Mouse (Mus musculus) CH12.LX (cell line): ENCODE measurements around the gene Ptgir. TPM values are rescaled to one million over a fixed set of nuclear protein-coding genes. Genes with fewer than 3 reads are reported as not detected.

Experiments
- DNase-seq: peaks from one replicate; pipeline ENCODE4 v3.0.0-alpha.2; 2013; ENCODE audit errors: extremely low read depth
- H3K27ac ChIP-seq: 2 replicates; pipeline ENCODE4 v1.5.1; 2012; ENCODE audit warnings: low read depth, mild to moderate bottlenecking, control low read depth, moderate library complexity; ENCODE audit not compliant: insufficient read depth
- H3K27me3 ChIP-seq: replicated peaks from 2 replicates; pipeline ENCODE3; 2012; ENCODE audit warnings: inconsistent platforms
- H3K36me3 ChIP-seq, 2 experiments: replicated peaks in 1 of 2; 2 replicates each; pipeline versions ENCODE3 to v1.6.1; 2012; ENCODE audit warnings: inconsistent platforms in 1 of 2, low read length in 1 of 2, mild to moderate bottlenecking in 1 of 2, mixed read lengths in 1 of 2, moderate library complexity in 1 of 2; ENCODE audit not compliant: control insufficient read depth in 1 of 2, insufficient read depth in 1 of 2
- H3K4me1 ChIP-seq, 2 experiments: 2 replicates each; pipeline ENCODE4 v1.6.1; 2012; ENCODE audit warnings: inconsistent platforms in 1 of 2, moderate library complexity in 1 of 2; ENCODE audit not compliant: insufficient read depth in 2 of 2, control insufficient read depth in 1 of 2
- H3K4me2 ChIP-seq: 2 replicates; pipeline ENCODE4 v1.6.1; 2012; ENCODE audit warnings: low read depth, mild to moderate bottlenecking, control low read depth; ENCODE audit not compliant: poor library complexity, insufficient read depth, severe bottlenecking
- H3K4me3 ChIP-seq, 3 experiments: fragments of 150-350 bp in 1 of 3; sonication (generic) in 1 of 3; replicated peaks in 1 of 3; 2 replicates each; pipeline versions ENCODE3 to v1.5.1; 2011 to 2012; ENCODE audit warnings: low read depth in 2 of 3, low read length in 2 of 3, mild to moderate bottlenecking in 2 of 3, moderate library complexity in 2 of 3, control low read depth in 1 of 3, improper control_type of control experiment in 1 of 3, inconsistent platforms in 1 of 3, mixed read lengths in 1 of 3; ENCODE audit not compliant: poor library complexity in 1 of 3
- H3K79me2 ChIP-seq: replicated peaks from 2 replicates; pipeline ENCODE4 v1.6.1; 2012; ENCODE audit warnings: mild to moderate bottlenecking, moderate library complexity; ENCODE audit not compliant: control insufficient read depth, poor library complexity, insufficient read depth, severe bottlenecking; ENCODE audit errors: extremely low read depth
- H3K9ac ChIP-seq: 2 replicates; pipeline ENCODE4 v1.6.1; 2012; ENCODE audit warnings: low read depth, mild to moderate bottlenecking, control low read depth, moderate library complexity; ENCODE audit not compliant: insufficient read depth
- H3K9me3 ChIP-seq: replicated peaks from 2 replicates; pipeline ENCODE3; 2012; ENCODE audit warnings: low read length, inconsistent platforms, mixed read lengths
- BHLHE40 ChIP-seq: IDR thresholded peaks from 2 replicates; pipeline ENCODE4 v1.6.1; 2011; ENCODE audit warnings: mild to moderate bottlenecking, low read depth, low read length, improper control_type of control experiment
- CHD1 ChIP-seq: IDR thresholded peaks from 2 replicates; pipeline ENCODE4 v1.6.1; 2012; ENCODE audit warnings: low read depth, low read length, improper control_type of control experiment, inconsistent platforms
- CHD2 ChIP-seq: IDR thresholded peaks from 2 replicates; pipeline ENCODE4 v1.6.1; 2011; ENCODE audit warnings: low read length, improper control_type of control experiment
- E2F4 ChIP-seq: IDR thresholded peaks from 2 replicates; pipeline ENCODE4 v1.6.1; 2011; ENCODE audit warnings: low read depth, low read length, improper control_type of control experiment; ENCODE audit not compliant: insufficient replicate concordance
- ETS1 ChIP-seq: conservative IDR thresholded peaks from 2 replicates; pipeline ENCODE4 v1.6.1; 2012; ENCODE audit warnings: low read depth, mild to moderate bottlenecking, inconsistent platforms, low read length, improper control_type of control experiment, moderate library complexity
- IRF4 ChIP-seq: IDR thresholded peaks from 2 replicates; pipeline ENCODE4 v1.6.1; 2014; ENCODE audit warnings: low read depth, mild to moderate bottlenecking, inconsistent platforms, low read length, improper control_type of control experiment
- KAT2A ChIP-seq: IDR thresholded peaks from 2 replicates; pipeline ENCODE4 v1.6.1; 2012; ENCODE audit warnings: low read length, improper control_type of control experiment, inconsistent platforms; ENCODE audit not compliant: insufficient replicate concordance
- MAX ChIP-seq: IDR thresholded peaks from 2 replicates; pipeline ENCODE4 v1.6.1; 2011; ENCODE audit warnings: low read length, improper control_type of control experiment
- MAZ ChIP-seq: IDR thresholded peaks from 2 replicates; pipeline ENCODE4 v1.6.1; 2012; ENCODE audit warnings: low read depth, mild to moderate bottlenecking, inconsistent platforms, low read length, improper control_type of control experiment, moderate library complexity
- MEF2A ChIP-seq: IDR thresholded peaks from 2 replicates; pipeline ENCODE4 v1.6.1; 2014; ENCODE audit warnings: low read depth, mild to moderate bottlenecking, inconsistent platforms, low read length, improper control_type of control experiment, borderline replicate concordance
- MXI1 ChIP-seq: IDR thresholded peaks from 2 replicates; pipeline ENCODE4 v1.6.1; 2011; ENCODE audit warnings: mild to moderate bottlenecking, low read depth, low read length, improper control_type of control experiment
- POLR2A ChIP-seq: IDR thresholded peaks from 2 replicates; pipeline ENCODE4 v1.6.1; 2011; ENCODE audit warnings: low read depth, mild to moderate bottlenecking, improper control_type of control experiment, low read length
- SMC3 ChIP-seq: IDR thresholded peaks from 2 replicates; pipeline ENCODE4 v1.6.1; 2011; ENCODE audit warnings: low read depth, low read length, improper control_type of control experiment
- TCF12 ChIP-seq: IDR thresholded peaks from 2 replicates; pipeline ENCODE4 v1.6.1; 2014; ENCODE audit warnings: low read depth, mild to moderate bottlenecking, inconsistent platforms, low read length, improper control_type of control experiment
- UBTF ChIP-seq: IDR thresholded peaks from 2 replicates; pipeline ENCODE4 v1.6.1; 2012; ENCODE audit warnings: low read depth, mild to moderate bottlenecking, inconsistent platforms, low read length, improper control_type of control experiment, moderate library complexity
- ZMIZ1 ChIP-seq: IDR thresholded peaks from 2 replicates; pipeline ENCODE4 v1.6.1; 2012; ENCODE audit warnings: low read depth, mild to moderate bottlenecking, inconsistent platforms, low read length, improper control_type of control experiment
- dilution Hi-C: fragments of 300-500 bp; cut with MboI; formaldehyde crosslinking; loops from 2 replicates; pipeline ENCODE4 v1.14.3; 2020; ENCODE audit warnings: low sequenced_read_pairs; ENCODE audit not compliant: extremely low pct_unique_long_range_greater_than_20kb, extremely low pct_ligation_motif_present
- in situ Hi-C: fragments of 300-500 bp; cut with MboI; formaldehyde crosslinking; loops from 3 replicates; pipeline ENCODE4 v1.14.3; 2019; ENCODE audit warnings: low sequenced_read_pairs, low pct_ligation_motif_present, low pct_unique_long_range_greater_than_20kb, mixed read lengths
- polyA plus RNA-seq: library from polyadenylated mRNA; unstranded; fragments of >175 nt; gene quantifications from 2 replicates; pipeline ENCODE4 v1.2.1, GENCODE M21; 2012; ENCODE audit warnings: low read depth; ENCODE audit not compliant: insufficient read length
- total RNA-seq, 2 experiments: library from RNA; depleted of rRNA; stranded (reverse); fragments of 300-350 nt in 1 of 2; fragments of >200 nt in 1 of 2; gene quantifications; 2 replicates each; pipeline ENCODE4 v1.2.3; 2012 to 2014

The Ptgir gene
- total and polyA plus RNA-seq, 3 experiments, result 3.8 to 31.1 (median 7.0) TPM

- Histone ChIP-seq H3K27me3 (peaks cover 38% of the 10 kb centered on the region), H3K4me2 (no peak overlapping the region), H3K9ac (no peak overlapping the region), H3K4me1 (peaks cover 0 to 9% of the 10 kb centered on the region in 2 experiments; a peak in 1 of 4 replicates), H3K36me3 (no peaks in the 10 kb centered on the region), H3K4me3 (no peak overlapping the region), H3K79me2 (no peaks in the 10 kb centered on the region), H3K9me3 (peaks cover 14% of the 10 kb centered on the region), H3K27ac (no peak overlapping the region)
- dilution Hi-C loops (no loop called here), in situ Hi-C loops (no loop called here)
- TF ChIP-seq ETS1, result no peak
- no peak for TF ChIP-seq MEF2A
- TF ChIP-seq CHD1, result no peak
- no peak for TF ChIP-seq E2F4
- TF ChIP-seq ZMIZ1, result no peak
- TF ChIP-seq POLR2A, result no peak
- no peak for TF ChIP-seq MAZ
- no peak for TF ChIP-seq SMC3
- TF ChIP-seq IRF4, result no peak
- TF ChIP-seq CHD2, result no peak
- no peak for TF ChIP-seq TCF12
- TF ChIP-seq MAX, result no peak
- DNase-seq, result no peak
Measured at GRCm38 (mm10) chr7:16946441-16947348, 40.4 kb downstream of the Ptgir start.

- peaks cover 0 to 9% of the 10 kb centered on the region in 2 experiments; a peak in 1 of 4 replicates for H3K4me1 ChIP-seq
- no peak overlapping the region for H3K4me2 ChIP-seq
- dilution Hi-C loops, result no loop called here
- H3K9me3 ChIP-seq, result peaks cover 14% of the 10 kb centered on the region
- TF ChIP-seq MXI1 (no peak), KAT2A (no peak), BHLHE40 (no peak), UBTF (no peak), ETS1 (no peak)
- DNase-seq, result no peak
- H3K79me2 ChIP-seq, result no peaks in the 10 kb centered on the region
- in situ Hi-C loops, result no loop called here
- H3K36me3 ChIP-seq, result no peaks in the 10 kb centered on the region
- H3K9ac ChIP-seq, result no peak overlapping the region
- peaks cover 38% of the 10 kb centered on the region for H3K27me3 ChIP-seq
- no peak overlapping the region for H3K4me3 ChIP-seq
- no peak overlapping the region for H3K27ac ChIP-seq
Measured at GRCm38 (mm10) chr7:16947349-16947895, 41.1 kb downstream of the Ptgir start.
